Mouse (Mus musculus): ENCODE data around the gene Spryd7.
A peak's percentile ranks its signal among the peaks of the same experiment; 100 is the strongest.

Spryd7 gene

GRCm38 (mm10) chr14:61536631-61537264, 19.9 kb downstream of the Spryd7 start:
- DNase-seq (ENCODE audit: low spot score in 2 of 2), result no peak

GRCm38 (mm10) chr14:61535811-61536210, 20.9 kb downstream of the Spryd7 start:
- no peak for DNase-seq (ENCODE audit: low spot score in 2 of 2)

DNA sequence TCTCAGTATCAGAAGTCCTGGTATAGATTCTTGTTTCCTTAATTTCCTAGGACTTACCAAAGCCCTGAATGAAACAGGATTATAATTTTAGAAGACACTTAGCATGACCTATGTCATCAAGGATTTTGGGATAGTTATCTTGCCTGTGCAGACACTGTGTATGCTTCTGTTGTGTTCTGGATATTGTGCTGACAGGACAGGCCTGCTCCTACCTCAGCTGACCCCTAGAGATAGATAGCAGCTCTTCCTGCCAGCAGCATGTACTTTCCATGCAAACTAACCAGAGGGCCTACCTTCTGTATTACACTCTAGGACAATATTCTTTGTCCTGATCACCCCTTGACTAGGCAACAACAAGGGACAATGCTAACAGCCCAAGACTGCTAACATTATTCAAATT, 25.7 kb downstream of the Spryd7 start:
- no peak for DNase-seq (ENCODE audit: low spot score in 2 of 2)

DNA sequence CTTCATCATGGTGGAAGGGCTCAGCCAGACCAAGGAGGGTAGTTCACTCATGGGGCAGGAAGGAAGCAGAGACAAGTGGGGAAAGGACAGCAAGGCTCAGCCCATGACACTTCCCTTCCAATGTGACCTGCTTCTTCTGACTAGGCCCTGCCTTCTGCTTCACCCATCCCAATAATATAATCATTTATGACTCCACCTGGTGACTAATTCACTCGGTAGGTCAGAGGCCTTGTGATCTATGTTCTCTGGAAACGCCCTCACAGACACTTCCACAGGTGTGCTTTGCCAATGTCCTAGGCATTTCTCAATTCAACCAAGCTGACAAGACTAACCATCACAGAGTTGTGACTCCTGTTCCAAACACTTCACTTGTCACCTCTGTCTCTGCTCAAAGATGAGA, 26.3 kb downstream of the Spryd7 start:
- no peak for DNase-seq (ENCODE audit: low spot score in 2 of 2)

- DNase-seq (ENCODE audit: low spot score in 2 of 2), result no peak
Observed at GRCm38 (mm10) chr14:61529533-61529932, 27.2 kb downstream of the Spryd7 start.

- DNase-seq (ENCODE audit: low spot score in 2 of 2), result no peak
Observed at GRCm38 (mm10) chr14:61526006-61526405, 30.7 kb downstream of the Spryd7 start.

GRCm38 (mm10) chr14:61523821-61524220, 32.9 kb downstream of the Spryd7 start:
- DNase-seq (ENCODE audit: low spot score in 2 of 2), result no peak

DNA sequence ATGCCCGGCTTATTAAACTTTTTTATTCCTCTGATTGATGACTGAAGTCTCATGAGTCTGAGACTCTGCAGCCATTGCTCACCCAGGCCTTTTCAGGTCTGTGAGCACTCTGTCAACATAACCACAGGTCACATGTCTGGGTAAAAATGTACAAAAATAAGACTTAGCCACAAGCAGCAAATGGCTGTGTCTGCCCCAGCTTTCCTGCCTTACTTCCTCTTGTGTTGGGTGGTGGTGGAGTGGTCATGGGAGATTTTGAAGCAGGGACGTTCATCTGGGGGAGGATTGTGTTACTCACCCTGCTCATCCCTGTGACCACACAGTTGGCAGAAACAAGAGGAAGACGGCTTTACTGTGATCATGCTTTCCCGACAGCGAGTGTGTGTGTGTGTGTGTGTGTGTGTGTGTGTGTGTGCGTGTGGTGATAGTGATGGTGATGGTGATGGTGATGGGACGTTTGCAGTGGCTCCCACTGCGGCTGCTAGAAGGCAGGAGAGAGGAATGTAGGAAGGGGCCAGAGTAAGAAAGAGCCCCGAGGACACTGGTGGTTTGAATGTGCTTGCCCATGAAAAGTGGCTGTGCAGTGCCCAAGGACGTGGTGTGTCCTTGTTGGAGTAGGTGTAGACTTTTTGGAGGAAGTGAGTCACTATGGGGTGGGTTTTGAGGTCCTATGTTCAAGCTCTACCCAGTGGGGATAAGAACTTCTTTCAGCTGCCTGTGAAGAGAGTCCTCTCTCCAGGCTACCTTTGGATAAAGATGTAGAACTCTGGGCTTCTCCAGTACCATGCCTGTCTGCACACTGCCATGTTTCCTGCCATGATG, 37.8 kb downstream of the Spryd7 start:
- DNase-seq (ENCODE audit: low spot score in 2 of 2), result peak; percentile 59 to 65

- no peak for DNase-seq (ENCODE audit: low spot score in 2 of 2)
Observed at GRCm38 (mm10) chr14:61516471-61517426, 39.9 kb downstream of the Spryd7 start.

DNA sequence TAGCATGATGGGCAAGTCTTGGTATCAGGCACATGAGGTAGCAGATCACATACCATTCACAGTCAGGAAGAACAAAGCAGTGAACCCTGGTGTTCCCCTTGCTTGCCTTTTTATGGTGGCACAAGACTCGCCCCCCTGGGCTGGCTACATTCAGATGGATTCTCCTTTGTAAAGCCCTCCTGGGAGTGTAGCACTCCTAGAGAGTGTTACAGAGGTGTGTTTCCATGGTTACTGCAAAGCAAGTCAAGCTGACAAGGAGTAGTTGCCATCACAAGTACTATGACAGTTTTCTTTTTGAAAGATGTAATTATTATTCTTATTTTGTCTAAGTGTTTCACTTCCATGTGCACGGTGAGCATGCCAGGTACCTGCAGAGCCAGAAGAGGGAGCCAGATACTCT, 45.2 kb downstream of the Spryd7 start:
- DNase-seq (ENCODE audit: low spot score in 2 of 2), result no peak

GRCm38 (mm10) chr14:61497716-61498490, 58.8 kb downstream of the Spryd7 start:
- peak; percentile 62 to 76 for DNase-seq (ENCODE audit: low spot score in 2 of 2)

GRCm38 (mm10) chr14:61493511-61494135, 63.1 kb downstream of the Spryd7 start:
- no peak for DNase-seq (ENCODE audit: low spot score in 2 of 2)

Measured in natural killer cell, adult 2 months (primary cell).